Mouse (Mus musculus): ENCODE data around the gene Pyroxd1. TPM values are rescaled to one million over a fixed set of nuclear protein-coding genes. Genes with fewer than 3 reads are reported as not detected.

The Pyroxd1 gene
- polyA plus RNA-seq, 1 experiment = 4.1 TPM

DNA sequence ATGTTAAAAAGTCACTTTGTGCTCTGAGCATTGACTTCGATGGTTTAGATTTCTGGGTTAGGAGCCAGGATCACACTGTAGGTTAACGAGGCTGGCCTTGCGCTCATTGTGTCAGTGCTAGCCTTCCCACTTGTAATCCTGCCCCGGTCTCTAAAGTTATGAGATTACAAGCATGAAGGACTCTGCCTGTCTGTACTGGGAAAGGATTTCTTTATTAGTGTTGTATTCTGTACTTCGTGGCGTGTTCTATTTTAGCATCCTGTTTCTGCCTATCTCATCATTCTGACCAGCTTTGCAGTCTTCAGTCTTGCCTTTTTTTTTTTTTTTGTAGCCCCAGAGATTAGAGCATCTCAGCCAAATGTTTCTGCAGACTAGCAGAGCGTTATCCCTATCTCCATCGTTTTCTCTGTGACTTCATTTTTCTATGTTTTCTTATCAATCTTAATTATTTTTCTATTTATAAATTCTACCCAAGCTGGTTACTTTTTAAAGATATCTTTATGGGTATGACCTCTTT lies 42.4 kb downstream of the Pyroxd1 start:
- H3K27me3 ChIP-seq (ENCODE audit: control insufficient read depth, insufficient read depth, insufficient read length) = no peaks in the 10 kb centered on the region
- no peak for TF ChIP-seq TCF12 (IDR thresholded peaks at IDR 0.05; ENCODE audit: insufficient read depth, poor library complexity, severe bottlenecking)
- TF ChIP-seq REST (IDR thresholded peaks at IDR 0.05; ENCODE audit: insufficient read depth, insufficient read length) = no peak
- no peak for TF ChIP-seq POLR2A (IDR thresholded peaks at IDR 0.05; ENCODE audit: insufficient read length, low read depth)
- H3ac ChIP-seq (ENCODE audit: control insufficient read depth, insufficient read length) = peak overlapping the region; percentile 86
- peak overlapping the region; percentile 57 for H3K4me3 ChIP-seq
- H3K36me3 ChIP-seq (ENCODE audit: control insufficient read depth, insufficient read depth) = no peaks in the 10 kb centered on the region
- peaks cover 62% of the 10 kb centered on the region for H3K79me2 ChIP-seq (ENCODE audit: control insufficient read depth, insufficient read depth)
- H3K4me2 ChIP-seq (ENCODE audit: low read depth) = peak overlapping the region; percentile 89

DNA sequence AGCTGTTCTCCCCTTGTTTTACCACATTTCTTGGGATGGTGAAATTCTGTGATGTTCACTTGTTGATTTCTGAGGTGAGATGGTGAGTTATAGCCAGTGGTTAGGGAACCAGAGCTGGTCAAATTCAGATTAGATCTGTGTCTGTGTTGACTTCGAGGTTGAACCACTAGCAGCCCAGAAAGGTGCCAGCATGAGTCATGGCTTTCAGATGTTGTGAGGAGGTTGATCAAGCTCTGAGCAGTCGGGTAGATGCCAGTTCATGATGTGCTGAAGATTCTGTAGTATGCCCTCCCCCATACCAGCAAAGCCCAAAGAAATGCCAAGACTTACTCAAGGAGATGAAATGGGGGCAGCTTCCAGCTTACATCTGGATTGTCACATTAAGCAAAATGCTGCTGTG lies 43.6 kb downstream of the Pyroxd1 start:
- Histone ChIP-seq H3K4me3 (peak overlapping the region; percentile 57), H3K4me2 (ENCODE audit: low read depth) (peak overlapping the region; percentile 89)

DNA sequence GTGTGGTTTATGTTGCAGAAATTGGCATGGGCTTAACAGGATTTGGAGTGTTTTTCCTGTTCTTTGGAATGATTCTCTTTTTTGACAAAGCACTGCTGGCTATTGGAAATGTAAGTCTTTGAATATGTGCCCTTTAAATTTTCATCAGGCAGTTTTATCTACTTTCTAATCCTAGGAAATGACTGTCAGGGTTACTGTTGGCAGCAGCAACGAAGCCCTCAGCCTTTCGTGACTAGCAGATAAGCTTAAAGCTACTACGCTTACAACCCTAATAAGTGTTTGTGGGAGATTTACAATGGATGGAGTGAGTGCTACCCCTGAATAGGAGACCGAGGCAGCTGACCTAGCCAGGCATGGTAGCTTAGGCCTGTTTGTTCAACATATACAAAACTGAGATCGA lies 46.9 kb downstream of the Pyroxd1 start:
- no peak for TF ChIP-seq MYOG (IDR thresholded peaks at IDR 0.05; ENCODE audit: control insufficient read depth in 1 of 3, insufficient read depth in 1 of 3, insufficient read length in 2 of 3, low read depth in 2 of 3)
- no peak for TF ChIP-seq POLR2AphosphoS2 (IDR thresholded peaks at IDR 0.05; ENCODE audit: insufficient read length, low read depth)
- TF ChIP-seq SRF (IDR thresholded peaks at IDR 0.05; ENCODE audit: control insufficient read depth, insufficient read length, low read depth) = no peak
- TF ChIP-seq E2F4 (IDR thresholded peaks at IDR 0.05; ENCODE audit: insufficient read depth) = no peak
- TF ChIP-seq USF1 (IDR thresholded peaks at IDR 0.05; ENCODE audit: low read depth) = no peak
- no peak for TF ChIP-seq CEBPB (IDR thresholded peaks at IDR 0.05; ENCODE audit: insufficient read depth, poor library complexity, severe bottlenecking)
- no peak for TF ChIP-seq TCF12 (IDR thresholded peaks at IDR 0.05; ENCODE audit: insufficient read depth, poor library complexity, severe bottlenecking)
- no peak for TF ChIP-seq POLR2A (IDR thresholded peaks at IDR 0.05; ENCODE audit: insufficient read length, low read depth)
- TF ChIP-seq MYOD1 (IDR thresholded peaks at IDR 0.05; ENCODE audit: control insufficient read depth in 1 of 3, insufficient read length in 2 of 3, low read depth in 2 of 3) = no peak
- no peak for TF ChIP-seq MAX (IDR thresholded peaks at IDR 0.05; ENCODE audit: low read depth)
- TF ChIP-seq TCF3 (IDR thresholded peaks at IDR 0.05; ENCODE audit: insufficient read length, low read depth) = no peak
- no peak for TF ChIP-seq REST (IDR thresholded peaks at IDR 0.05; ENCODE audit: insufficient read depth, insufficient read length)
- Histone ChIP-seq H3K27me3 (ENCODE audit: control insufficient read depth, insufficient read depth, insufficient read length) (no peaks in the 10 kb centered on the region), H3K79me2 (ENCODE audit: control insufficient read depth, insufficient read depth) (peaks cover 70% of the 10 kb centered on the region), H3K4me3 (no peak overlapping the region), H3K36me3 (ENCODE audit: control insufficient read depth, insufficient read depth) (peaks cover 13% of the 10 kb centered on the region), H3K4me2 (ENCODE audit: low read depth) (no peak overlapping the region), H3ac (ENCODE audit: control insufficient read depth, insufficient read length) (no peak overlapping the region)

More for the DNA sequence above, 43.6 kb downstream of the Pyroxd1 start:
- Histone ChIP-seq H3K79me2 (ENCODE audit: control insufficient read depth, insufficient read depth) (peaks cover 75% of the 10 kb centered on the region), H3ac (ENCODE audit: control insufficient read depth, insufficient read length) (no peak overlapping the region), H3K36me3 (ENCODE audit: control insufficient read depth, insufficient read depth) (peaks cover 5% of the 10 kb centered on the region), H3K27me3 (ENCODE audit: control insufficient read depth, insufficient read depth, insufficient read length) (no peaks in the 10 kb centered on the region)
- TF ChIP-seq USF1 (IDR thresholded peaks at IDR 0.05; ENCODE audit: low read depth) (no peak), REST (IDR thresholded peaks at IDR 0.05; ENCODE audit: insufficient read depth, insufficient read length) (no peak), POLR2A (IDR thresholded peaks at IDR 0.05; ENCODE audit: insufficient read length, low read depth) (no peak), MYOD1 (IDR thresholded peaks at IDR 0.05; ENCODE audit: control insufficient read depth in 1 of 3, insufficient read length in 2 of 3, low read depth in 2 of 3) (no peak), CEBPB (IDR thresholded peaks at IDR 0.05; ENCODE audit: insufficient read depth, poor library complexity, severe bottlenecking) (no peak)

DNA sequence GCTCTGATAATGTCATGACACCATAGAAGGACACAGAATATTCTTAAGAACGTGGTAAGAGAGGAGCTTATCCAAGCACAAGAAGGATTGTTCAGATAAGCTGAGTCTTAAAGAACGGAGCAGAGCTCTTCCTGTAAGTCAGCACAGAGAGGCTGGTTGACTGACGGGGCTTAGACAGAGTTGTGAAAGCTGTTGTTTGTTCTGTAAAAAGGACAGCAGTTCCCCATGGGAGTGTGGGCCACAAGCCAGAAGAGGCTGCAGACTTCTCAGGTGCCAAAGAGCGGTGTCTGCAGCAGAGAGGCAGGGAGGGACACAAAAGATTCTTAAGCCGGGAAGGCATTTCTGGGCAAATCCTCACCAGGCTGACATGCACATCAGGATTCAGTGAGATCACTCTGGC lies 49.2 kb downstream of the Pyroxd1 start:
- no peaks in the 10 kb centered on the region for H3K27me3 ChIP-seq (ENCODE audit: control insufficient read depth, insufficient read depth, insufficient read length)
- no peak overlapping the region for H3K4me2 ChIP-seq (ENCODE audit: low read depth)
- peaks cover 13% of the 10 kb centered on the region for H3K36me3 ChIP-seq (ENCODE audit: control insufficient read depth, insufficient read depth)
- TF ChIP-seq MYOD1 (IDR thresholded peaks at IDR 0.05; ENCODE audit: control insufficient read depth in 1 of 3, insufficient read length in 2 of 3, low read depth in 2 of 3) = no peak
- no peak for TF ChIP-seq E2F4 (IDR thresholded peaks at IDR 0.05; ENCODE audit: insufficient read depth)
- TF ChIP-seq TCF3 (IDR thresholded peaks at IDR 0.05; ENCODE audit: insufficient read length, low read depth) = no peak
- no peak for TF ChIP-seq POLR2A (IDR thresholded peaks at IDR 0.05; ENCODE audit: insufficient read length, low read depth)
- TF ChIP-seq SRF (IDR thresholded peaks at IDR 0.05; ENCODE audit: control insufficient read depth, insufficient read length, low read depth) = no peak
- TF ChIP-seq REST (IDR thresholded peaks at IDR 0.05; ENCODE audit: insufficient read depth, insufficient read length) = no peak
- TF ChIP-seq TCF12 (IDR thresholded peaks at IDR 0.05; ENCODE audit: insufficient read depth, poor library complexity, severe bottlenecking) = no peak
- TF ChIP-seq MYOG (IDR thresholded peaks at IDR 0.05; ENCODE audit: control insufficient read depth in 1 of 3, insufficient read depth in 1 of 3, insufficient read length in 2 of 3, low read depth in 2 of 3) = no peak
- TF ChIP-seq CEBPB (IDR thresholded peaks at IDR 0.05; ENCODE audit: insufficient read depth, poor library complexity, severe bottlenecking) = no peak
- TF ChIP-seq USF1 (IDR thresholded peaks at IDR 0.05; ENCODE audit: low read depth) = no peak
- no peak for TF ChIP-seq MAX (IDR thresholded peaks at IDR 0.05; ENCODE audit: low read depth)
- no peak for TF ChIP-seq POLR2AphosphoS2 (IDR thresholded peaks at IDR 0.05; ENCODE audit: insufficient read length, low read depth)
- H3K4me3 ChIP-seq = no peak overlapping the region
- H3K79me2 ChIP-seq (ENCODE audit: control insufficient read depth, insufficient read depth) = peaks cover 46% of the 10 kb centered on the region
- no peak overlapping the region for H3ac ChIP-seq (ENCODE audit: control insufficient read depth, insufficient read length)

DNA sequence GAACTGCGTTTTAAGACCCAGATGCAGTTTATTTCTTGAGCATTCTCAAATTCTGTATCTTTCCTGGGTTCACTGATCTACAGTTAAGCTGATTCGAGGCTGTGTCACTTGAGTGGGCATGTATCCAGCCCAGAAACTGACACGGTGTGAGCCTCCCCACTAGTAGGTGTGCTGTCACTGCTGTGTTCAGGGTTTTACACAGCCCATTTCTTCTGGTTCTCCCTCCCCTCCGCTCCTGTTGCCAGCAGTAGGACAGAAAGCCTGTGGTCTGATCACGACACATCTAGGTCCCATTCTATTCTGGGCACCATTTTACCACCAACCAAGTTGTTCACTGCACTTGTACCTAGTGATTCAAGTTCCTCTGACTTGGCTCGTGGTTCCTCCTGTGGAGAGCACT lies 50.3 kb downstream of the Pyroxd1 start:
- Histone ChIP-seq H3ac (ENCODE audit: control insufficient read depth, insufficient read length) (no peak overlapping the region), H3K4me3 (no peak overlapping the region), H3K36me3 (ENCODE audit: control insufficient read depth, insufficient read depth) (peaks cover 13% of the 10 kb centered on the region), H3K79me2 (ENCODE audit: control insufficient read depth, insufficient read depth) (peaks cover 36% of the 10 kb centered on the region), H3K4me2 (ENCODE audit: low read depth) (no peak overlapping the region), H3K27me3 (ENCODE audit: control insufficient read depth, insufficient read depth, insufficient read length) (no peaks in the 10 kb centered on the region)
- no peak for TF ChIP-seq MAX (IDR thresholded peaks at IDR 0.05; ENCODE audit: low read depth)
- TF ChIP-seq TCF12 (IDR thresholded peaks at IDR 0.05; ENCODE audit: insufficient read depth, poor library complexity, severe bottlenecking) = no peak
- TF ChIP-seq CEBPB (IDR thresholded peaks at IDR 0.05; ENCODE audit: insufficient read depth, poor library complexity, severe bottlenecking) = no peak
- no peak for TF ChIP-seq POLR2A (IDR thresholded peaks at IDR 0.05; ENCODE audit: insufficient read length, low read depth)
- TF ChIP-seq MYOG (IDR thresholded peaks at IDR 0.05; ENCODE audit: control insufficient read depth in 1 of 3, insufficient read depth in 1 of 3, insufficient read length in 2 of 3, low read depth in 2 of 3) = no peak
- no peak for TF ChIP-seq USF1 (IDR thresholded peaks at IDR 0.05; ENCODE audit: low read depth)
